Mouse (Mus musculus): ENCODE measurements around the gene Rhot2.
"Not testable (repeated sequence)": the region's sequence is repeated elsewhere in the genome, so short reads cannot be mapped to it uniquely, and the experiment has no call there.

Gene Rhot2

GRCm38 (mm10) chr17:25874721-25875170 lies 30.1 kb upstream of the Rhot2 start, which contains the start of gene Mettl26:
Gene Mettl26, plus strand, starts transcription at chr17:25875074.
- peak; percentile 94 for DNase-seq (ENCODE audit: low read depth, low spot score)

GRCm38 (mm10) chr17:25874148-25874720 lies 29.6 kb upstream of the Rhot2 start:
- DNase-seq (ENCODE audit: low read depth, low spot score), result no peak

GRCm38 (mm10) chr17:25873405-25874147 lies 28.9 kb upstream of the Rhot2 start:
- DNase-seq (ENCODE audit: low read depth, low spot score), result no peak

GRCm38 (mm10) chr17:25872676-25873075 lies 28.0 kb upstream of the Rhot2 start:
- DNase-seq (ENCODE audit: low read depth, low spot score), result no peak

GRCm38 (mm10) chr17:25871566-25871965 lies 26.9 kb upstream of the Rhot2 start:
- not testable (repeated sequence) for DNase-seq (ENCODE audit: low read depth, low spot score)

GRCm38 (mm10) chr17:25869954-25870353 lies 25.3 kb upstream of the Rhot2 start:
- no peak for DNase-seq (ENCODE audit: low read depth, low spot score)

- no peak for DNase-seq (ENCODE audit: low read depth, low spot score)
Observed at GRCm38 (mm10) chr17:25869498-25869897, 24.8 kb upstream of the Rhot2 start.

- peak; percentile 80 for DNase-seq (ENCODE audit: low read depth, low spot score)
Observed at GRCm38 (mm10) chr17:25868601-25869191, 24.0 kb upstream of the Rhot2 start, which contains the start of gene Mcrip2. Gene Mcrip2, minus strand, starts transcription at chr17:25868764.

GRCm38 (mm10) chr17:25867836-25868600 lies 23.4 kb upstream of the Rhot2 start:
- no peak for DNase-seq (ENCODE audit: low read depth, low spot score)

GRCm38 (mm10) chr17:25867509-25867835 lies 22.8 kb upstream of the Rhot2 start:
- peak; percentile 29 for DNase-seq (ENCODE audit: low read depth, low spot score)

GRCm38 (mm10) chr17:25866172-25866571 lies 21.5 kb upstream of the Rhot2 start:
- DNase-seq (ENCODE audit: low read depth, low spot score), result no peak

GRCm38 (mm10) chr17:25865288-25865687 lies 20.6 kb upstream of the Rhot2 start:
- no peak for DNase-seq (ENCODE audit: low read depth, low spot score)

- no peak for DNase-seq (ENCODE audit: low read depth, low spot score)
Observed at GRCm38 (mm10) chr17:25864311-25864710, 19.7 kb upstream of the Rhot2 start.

GRCm38 (mm10) chr17:25863681-25864080 lies 19.0 kb upstream of the Rhot2 start:
- no peak for DNase-seq (ENCODE audit: low read depth, low spot score)

GRCm38 (mm10) chr17:25861704-25862612 lies 17.3 kb upstream of the Rhot2 start:
- DNase-seq (ENCODE audit: low read depth, low spot score), result no peak

GRCm38 (mm10) chr17:25860832-25861703 lies 16.4 kb upstream of the Rhot2 start, which contains the start of gene Wdr90:
Gene Wdr90, minus strand, starts transcription at chr17:25861501.
- peak; percentile 93 for DNase-seq (ENCODE audit: low read depth, low spot score)

GRCm38 (mm10) chr17:25860229-25860628 lies 15.6 kb upstream of the Rhot2 start:
- DNase-seq (ENCODE audit: low read depth, low spot score), result no peak

- no peak for DNase-seq (ENCODE audit: low read depth, low spot score)
Observed at GRCm38 (mm10) chr17:25843636-25844395, 835 bp downstream of the Rhot2 start.

- no peak for DNase-seq (ENCODE audit: low read depth, low spot score)
Observed at GRCm38 (mm10) chr17:25843122-25843521, 1.5 kb downstream of the Rhot2 start.

Measured in A20 (cell line).